Mouse (Mus musculus): ENCODE results near the gene Aoc2. TPM values are rescaled to one million over a fixed set of nuclear protein-coding genes. Genes with fewer than 3 reads are reported as not detected.
"Not testable (repeated sequence)": the region's sequence is repeated elsewhere in the genome, so short reads cannot be mapped to it uniquely, and the experiment has no call there.

The Aoc2 gene
- polyA plus RNA-seq, 1 experiment from 2014 or later: 0.43 TPM

GRCm38 (mm10) chr11:101357505-101358182, 32.8 kb downstream of the Aoc2 start:
- Histone ChIP-seq H3K27ac (no peak overlapping the region), H3K79me2 (ENCODE audit: inconsistent target) (no peaks in the 10 kb centered on the region), H3K36me3 (ENCODE audit: inconsistent target) (no peaks in the 10 kb centered on the region), H3K4me3 (ENCODE audit: inconsistent target) (no peak overlapping the region)
- WGBS (ENCODE audit: missing documents): 27% methylated on average over 3 of the region's 3 CpGs

GRCm38 (mm10) chr11:101359776-101360175, 34.9 kb downstream of the Aoc2 start:
- Histone ChIP-seq H3K4me3 (ENCODE audit: inconsistent target) (no peak overlapping the region), H3K79me2 (ENCODE audit: inconsistent target) (no peaks in the 10 kb centered on the region), H3K36me3 (ENCODE audit: inconsistent target) (no peaks in the 10 kb centered on the region), H3K27ac (no peak overlapping the region)
- WGBS (ENCODE audit: missing documents): 93% methylated on average over 9 of the region's 9 CpGs

GRCm38 (mm10) chr11:101360651-101361113, 35.8 kb downstream of the Aoc2 start:
- H3K79me2 ChIP-seq (ENCODE audit: inconsistent target): no peaks in the 10 kb centered on the region
- no peaks in the 10 kb centered on the region for H3K36me3 ChIP-seq (ENCODE audit: inconsistent target)
- H3K27ac ChIP-seq: no peak overlapping the region
- no peak overlapping the region for H3K4me3 ChIP-seq (ENCODE audit: inconsistent target)
- WGBS (ENCODE audit: missing documents): 47% methylated on average over 3 of the region's 3 CpGs

GRCm38 (mm10) chr11:101364531-101364931, 39.7 kb downstream of the Aoc2 start:
- Histone ChIP-seq H3K36me3 (ENCODE audit: inconsistent target) (no peaks in the 10 kb centered on the region), H3K4me3 (ENCODE audit: inconsistent target) (no peak overlapping the region), H3K27ac (no peak overlapping the region), H3K79me2 (ENCODE audit: inconsistent target) (no peaks in the 10 kb centered on the region)
- 88% methylated on average over 5 of the region's 5 CpGs for WGBS (ENCODE audit: missing documents)

- WGBS (ENCODE audit: missing documents): 94% methylated on average over 8 of the region's 8 CpGs
- H3K36me3 ChIP-seq (ENCODE audit: inconsistent target): no peaks in the 10 kb centered on the region
- H3K27ac ChIP-seq: no peak within 1 kb of the TSS
- H3K4me3 ChIP-seq (ENCODE audit: inconsistent target): no peak within 1 kb of the TSS
- no peaks in the 10 kb centered on the region for H3K79me2 ChIP-seq (ENCODE audit: inconsistent target)
These were observed 42.6 kb downstream of the Aoc2 start, which contains the start of gene G6pc for GRCm38 (mm10) chr11:101367326-101367935. Gene G6pc, plus strand, starts transcription at chr11:101367561.

- Histone ChIP-seq H3K79me2 (ENCODE audit: inconsistent target) (no peaks in the 10 kb centered on the region), H3K4me3 (ENCODE audit: inconsistent target) (no peak overlapping the region), H3K27ac (no peak overlapping the region), H3K36me3 (ENCODE audit: inconsistent target) (no peaks in the 10 kb centered on the region)
- WGBS (ENCODE audit: missing documents): 78% methylated on average over 5 of the region's 5 CpGs
These were observed 45.3 kb downstream of the Aoc2 start for GRCm38 (mm10) chr11:101370141-101370540.

GRCm38 (mm10) chr11:101374421-101374938, 49.6 kb downstream of the Aoc2 start:
- 32% methylated on average over 7 of the region's 7 CpGs for WGBS (ENCODE audit: missing documents)
- Histone ChIP-seq H3K27ac (no peak overlapping the region), H3K4me3 (ENCODE audit: inconsistent target) (no peak overlapping the region), H3K36me3 (ENCODE audit: inconsistent target) (no peaks in the 10 kb centered on the region), H3K79me2 (ENCODE audit: inconsistent target) (no peaks in the 10 kb centered on the region)

GRCm38 (mm10) chr11:101378196-101378595, 53.3 kb downstream of the Aoc2 start:
- H3K36me3 ChIP-seq (ENCODE audit: inconsistent target); H3K4me3 ChIP-seq (ENCODE audit: inconsistent target); H3K27ac ChIP-seq; H3K79me2 ChIP-seq (ENCODE audit: inconsistent target): not testable (repeated sequence)
- WGBS (ENCODE audit: missing documents): 100% methylated on average over 6 of the region's 8 CpGs

- no peak overlapping the region for H3K4me3 ChIP-seq (ENCODE audit: inconsistent target)
- no peaks in the 10 kb centered on the region for H3K79me2 ChIP-seq (ENCODE audit: inconsistent target)
- H3K36me3 ChIP-seq (ENCODE audit: inconsistent target): no peaks in the 10 kb centered on the region
- H3K27ac ChIP-seq: no peak overlapping the region
- WGBS (ENCODE audit: missing documents): 76% methylated on average over 6 of the region's 6 CpGs
These were observed 54.1 kb downstream of the Aoc2 start for GRCm38 (mm10) chr11:101378926-101379325.

Other genes with a start within 250 kb of the Aoc2 start
- 0.22 to 0.84 TPM (median 0.32 TPM) in 3 replicates for gene Hsd17b1, start 246.7 kb upstream of the Aoc2 start, polyA plus RNA-seq (2018)
- gene Coasy, start 242.5 kb upstream of the Aoc2 start, polyA plus RNA-seq (2018): 18.6 to 23.1 TPM (median 19.3 TPM) in 3 replicates
- 33.1 to 44.4 TPM (median 37.3 TPM) in 3 replicates for gene Mlx, start 237.8 kb upstream of the Aoc2 start, polyA plus RNA-seq (2018)
- gene Psmc3ip, start 229.6 kb upstream of the Aoc2 start, polyA plus RNA-seq (2018): 0.90 to 14.7 TPM (median 3.7 TPM) in 3 replicates
- 38.2 to 59.4 TPM (median 44.0 TPM) in 3 replicates for gene Retreg3, start 205.2 kb upstream of the Aoc2 start, polyA plus RNA-seq (2018)
- 10.9 to 24.7 TPM (median 23.0 TPM) in 3 replicates for gene Tubg1, start 205.1 kb upstream of the Aoc2 start, polyA plus RNA-seq (2018)
- 0.13 TPM in 1 of 3 replicates, not detected in the others for gene Tubg2, start 169.2 kb upstream of the Aoc2 start, polyA plus RNA-seq (2018)
- 0.17 to 0.34 TPM (median 0.27 TPM) in 3 replicates for gene Cntnap1, start 154.5 kb upstream of the Aoc2 start, polyA plus RNA-seq (2018)
- 0.67 to 3.1 TPM (median 2.7 TPM) in 3 replicates for gene Plekhh3, start 153.7 kb upstream of the Aoc2 start, polyA plus RNA-seq (2018)
- gene Ccr10, start 149.6 kb upstream of the Aoc2 start, polyA plus RNA-seq (2018): not detected in 3 replicates
- 19.6 to 40.4 TPM (median 38.1 TPM) in 3 replicates for gene Ezh1, start 98.6 kb upstream of the Aoc2 start, polyA plus RNA-seq (2018)
- 0.36 TPM in 1 of 3 replicates, not detected in the others for gene Ramp2, start 79.0 kb upstream of the Aoc2 start, polyA plus RNA-seq (2018)
- 90.9 to 128 TPM (median 115 TPM) in 3 replicates for gene Vps25, start 71.4 kb upstream of the Aoc2 start, polyA plus RNA-seq (2018)
- gene Wnk4, start 64.5 kb upstream of the Aoc2 start, polyA plus RNA-seq (2018): not detected in 3 replicates
- 0.17 to 0.29 TPM in 2 of 3 replicates, not detected in the other for gene Cntd1, start 46.1 kb upstream of the Aoc2 start, polyA plus RNA-seq (2018)
- 46.1 to 108 TPM (median 103 TPM) in 3 replicates for gene Coa3, start 45.9 kb upstream of the Aoc2 start, polyA plus RNA-seq (2018)
- 89.3 to 112 TPM (median 98.9 TPM) in 3 replicates for gene Becn1, start 22.8 kb upstream of the Aoc2 start, polyA plus RNA-seq (2018)
- 53.0 to 111 TPM (median 98.6 TPM) in 3 replicates for gene Psme3, start 8.8 kb upstream of the Aoc2 start, polyA plus RNA-seq (2018)
- gene Aoc3, start 5.5 kb downstream of the Aoc2 start, polyA plus RNA-seq (2018): not detected in 3 replicates
- not detected in 3 replicates for gene G6pc, start 42.5 kb downstream of the Aoc2 start, polyA plus RNA-seq (2018)
- gene Aarsd1, start 92.6 kb downstream of the Aoc2 start, polyA plus RNA-seq (2018): 11.0 to 28.5 TPM (median 12.0 TPM) in 3 replicates
- 0.82 to 2.1 TPM in 2 of 3 replicates, not detected in the other for gene Gm27029, start 99.7 kb downstream of the Aoc2 start, polyA plus RNA-seq (2018)
- 7.5 to 12.0 TPM (median 11.5 TPM) in 3 replicates for gene Rundc1, start 100.0 kb downstream of the Aoc2 start, polyA plus RNA-seq (2018)
- 1.6 to 5.3 TPM in 2 of 3 replicates, not detected in the other for gene Ptges3l, start 100.3 kb downstream of the Aoc2 start, polyA plus RNA-seq (2018)
- gene Rpl27, start 117.2 kb downstream of the Aoc2 start, polyA plus RNA-seq (2018): 158 to 680 TPM (median 569 TPM) in 3 replicates
- gene Ifi35, start 123.3 kb downstream of the Aoc2 start, polyA plus RNA-seq (2018): 24.9 to 84.0 TPM (median 72.4 TPM) in 3 replicates
- gene Rnd2, start 139.9 kb downstream of the Aoc2 start, polyA plus RNA-seq (2018): 4.7 to 7.4 TPM (median 6.7 TPM) in 3 replicates
- 611 to 709 TPM (median 617 TPM) in 3 replicates for gene Vat1, start 141.2 kb downstream of the Aoc2 start, polyA plus RNA-seq (2018)
- gene Brca1, start 226.9 kb downstream of the Aoc2 start, polyA plus RNA-seq (2018): 0.61 to 7.7 TPM (median 2.1 TPM) in 3 replicates
- 57.2 to 95.2 TPM (median 88.0 TPM) in 3 replicates for gene Nbr1, start 227.1 kb downstream of the Aoc2 start, polyA plus RNA-seq (2018)